Mouse (Mus musculus) neural tube, embryonic 15.5 days (tissue): ENCODE results near the gene Gm9732. TPM values are rescaled to one million over a fixed set of nuclear protein-coding genes. Genes with fewer than 3 reads are reported as not detected.
"Not testable (repeated sequence)": the region's sequence is repeated elsewhere in the genome, so short reads cannot be mapped to it uniquely, and the experiment has no call there.

Experiments used
- ATAC-seq: fragments of 200-750 bp; cut with Nextera tagmentation; 2 replicates; pipeline ENCODE4 v1.8.0; 2017; ENCODE audit warnings: mild to moderate bottlenecking, moderate TSS enrichment, moderate library complexity; ENCODE audit not compliant: low FRiP score
- H3K27ac ChIP-seq: fragments of 300-500 bp; sonication (generic); replicated peaks from 2 replicates; pipeline ENCODE4 v1.5.1; 2015; ENCODE audit warnings: mild to moderate bottlenecking, inconsistent platforms
- H3K27me3 ChIP-seq: fragments of 300-500 bp; sonication (generic); replicated peaks from 2 replicates; pipeline ENCODE4 v1.6.1; 2015; ENCODE audit warnings: inconsistent platforms
- H3K36me3 ChIP-seq: fragments of 300-500 bp; sonication (generic); 2 replicates; pipeline ENCODE4 v1.6.1; 2015; ENCODE audit warnings: inconsistent platforms
- H3K4me1 ChIP-seq: fragments of 300-500 bp; sonication (generic); 2 replicates; pipeline ENCODE4 v1.6.1; 2015; ENCODE audit warnings: inconsistent platforms
- H3K4me2 ChIP-seq: fragments of 300-500 bp; sonication (generic); 2 replicates; pipeline ENCODE4 v1.6.1; 2015; ENCODE audit warnings: inconsistent platforms, mild to moderate bottlenecking, moderate library complexity
- H3K4me3 ChIP-seq: fragments of 300-500 bp; sonication (generic); replicated peaks from 2 replicates; pipeline ENCODE4 v1.5.1; 2015; ENCODE audit warnings: mild to moderate bottlenecking, inconsistent platforms
- H3K9ac ChIP-seq: fragments of 300-500 bp; sonication (generic); replicated peaks from 2 replicates; pipeline ENCODE4 v1.6.1; 2015; ENCODE audit warnings: mild to moderate bottlenecking, inconsistent platforms
- H3K9me3 ChIP-seq: fragments of 300-500 bp; sonication (generic); replicated peaks from 2 replicates; pipeline ENCODE4 v1.6.1; 2016; ENCODE audit warnings: inconsistent platforms
- WGBS: fragments of 180-500 bp; shearing (Covaris S2); methylation state at CpG from one replicate; pipeline ENCODE4 v1.1.7; 2015; ENCODE audit warnings: mixed read lengths; 5-methylcytosine and 5-hydroxymethylcytosine counted together
- polyA plus RNA-seq: library from polyadenylated mRNA; unstranded; fragments of >200 nt; fragmentation: Nextera tagmentation; extraction: Ambion mirVana; gene quantifications from 2 replicates; pipeline ENCODE4 v1.2.1, GENCODE M21; 2015

Gene Gm9732
- polyA plus RNA-seq, 1 experiment from 2014 or later = not detected

DNA sequence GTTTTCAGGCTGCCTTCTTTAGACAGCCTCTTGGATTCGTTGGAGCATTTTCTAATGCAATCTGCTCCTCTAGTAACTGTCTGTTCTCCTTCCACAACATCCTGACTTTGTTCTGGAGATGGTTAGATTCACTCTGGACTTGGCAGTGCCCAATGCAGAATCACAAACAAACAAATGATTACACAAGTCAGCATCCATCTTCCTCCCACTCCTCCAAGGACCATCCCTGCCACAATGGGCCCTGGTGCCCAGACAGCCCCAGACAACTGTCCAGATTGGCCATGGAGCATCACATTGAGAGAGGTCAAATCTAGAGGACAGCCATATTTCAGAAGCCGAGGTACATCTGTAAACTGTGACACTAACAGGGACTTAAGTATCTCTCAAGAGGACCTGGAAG, 2.6 kb downstream of the Gm9732 start:
- not testable (repeated sequence) for H3K4me1 ChIP-seq, H3K27me3 ChIP-seq, ATAC-seq, H3K4me3 ChIP-seq, H3K9ac ChIP-seq, H3K4me2 ChIP-seq, H3K27ac ChIP-seq, H3K9me3 ChIP-seq, H3K36me3 ChIP-seq
- WGBS = 71% methylated on average over 2 of the region's 2 CpGs

- WGBS = 88% methylated on average over 4 of the region's 4 CpGs
- not testable (repeated sequence) for H3K4me1 ChIP-seq
Observed at GRCm38 (mm10) chr14:43278146-43278545, 3.3 kb downstream of the Gm9732 start.

DNA sequence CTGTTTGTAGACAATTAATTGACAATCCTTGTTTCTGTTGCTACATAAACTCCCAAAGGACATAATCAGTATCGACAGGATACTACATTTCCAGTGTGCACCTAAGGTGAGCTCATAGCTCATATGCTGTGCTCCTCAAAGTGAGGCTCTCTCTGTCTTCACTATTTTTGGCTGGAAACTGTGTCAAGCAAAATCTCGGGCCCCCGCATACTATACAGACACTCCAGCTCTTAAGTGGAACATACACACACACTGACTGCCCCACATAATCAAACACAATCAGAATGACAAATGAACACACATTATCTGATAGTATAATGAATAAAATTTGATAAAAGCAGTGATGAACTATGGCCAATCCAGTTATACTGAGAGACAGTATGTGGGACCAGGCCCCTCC, 3.8 kb downstream of the Gm9732 start:
- not testable (repeated sequence) for H3K9ac ChIP-seq, H3K4me1 ChIP-seq, ATAC-seq, H3K27me3 ChIP-seq, H3K27ac ChIP-seq, H3K4me2 ChIP-seq, H3K36me3 ChIP-seq, H3K9me3 ChIP-seq, H3K4me3 ChIP-seq
- 87% methylated on average over 3 of the region's 3 CpGs for WGBS

More at GRCm38 (mm10) chr14:43278146-43278545, 3.3 kb downstream of the Gm9732 start:
- H3K4me3 ChIP-seq, ATAC-seq, H3K27ac ChIP-seq, H3K36me3 ChIP-seq, H3K27me3 ChIP-seq, H3K9me3 ChIP-seq, H3K4me2 ChIP-seq, H3K9ac ChIP-seq: not testable (repeated sequence)

- WGBS = 87% methylated on average over 3 of the region's 3 CpGs
- H3K4me1 ChIP-seq, H3K27me3 ChIP-seq, H3K9me3 ChIP-seq, H3K36me3 ChIP-seq, H3K9ac ChIP-seq, H3K4me3 ChIP-seq, ATAC-seq, H3K4me2 ChIP-seq, H3K27ac ChIP-seq: not testable (repeated sequence)
Observed at GRCm38 (mm10) chr14:43293503-43293902, 18.7 kb downstream of the Gm9732 start, which contains the start of gene Gm8127. Gm8127 (minus strand) TSS chr14:43293832.

- not testable (repeated sequence) for H3K9ac ChIP-seq, H3K4me3 ChIP-seq, H3K9me3 ChIP-seq, H3K27ac ChIP-seq, H3K27me3 ChIP-seq, H3K36me3 ChIP-seq, ATAC-seq, H3K4me1 ChIP-seq, H3K4me2 ChIP-seq
Observed at GRCm38 (mm10) chr14:43319516-43319915, 44.7 kb downstream of the Gm9732 start.

DNA sequence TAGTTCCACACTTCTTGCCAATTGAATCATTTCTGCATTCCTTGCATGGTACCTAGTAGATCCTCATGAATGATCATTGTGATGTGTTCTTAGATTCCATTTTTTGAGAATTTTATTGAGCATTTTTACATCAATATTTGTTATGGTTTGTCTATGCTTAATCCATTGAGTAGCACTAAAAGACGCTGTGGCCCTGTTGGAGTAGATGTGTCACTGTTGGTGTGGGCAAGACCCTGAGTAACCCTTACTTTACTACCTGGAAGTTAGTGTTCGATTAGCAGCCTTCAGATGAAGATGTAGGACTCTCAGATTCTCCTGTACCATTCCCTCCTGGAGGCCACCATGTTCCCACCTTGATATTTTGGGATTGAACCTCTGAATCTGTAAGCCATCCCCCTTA, 53.8 kb downstream of the Gm9732 start:
- 67% methylated on average over 2 of the region's 2 CpGs for WGBS
- not testable (repeated sequence) for H3K9ac ChIP-seq, H3K4me1 ChIP-seq, H3K36me3 ChIP-seq, H3K9me3 ChIP-seq, H3K4me3 ChIP-seq, H3K27ac ChIP-seq, H3K27me3 ChIP-seq, H3K4me2 ChIP-seq, ATAC-seq

DNA sequence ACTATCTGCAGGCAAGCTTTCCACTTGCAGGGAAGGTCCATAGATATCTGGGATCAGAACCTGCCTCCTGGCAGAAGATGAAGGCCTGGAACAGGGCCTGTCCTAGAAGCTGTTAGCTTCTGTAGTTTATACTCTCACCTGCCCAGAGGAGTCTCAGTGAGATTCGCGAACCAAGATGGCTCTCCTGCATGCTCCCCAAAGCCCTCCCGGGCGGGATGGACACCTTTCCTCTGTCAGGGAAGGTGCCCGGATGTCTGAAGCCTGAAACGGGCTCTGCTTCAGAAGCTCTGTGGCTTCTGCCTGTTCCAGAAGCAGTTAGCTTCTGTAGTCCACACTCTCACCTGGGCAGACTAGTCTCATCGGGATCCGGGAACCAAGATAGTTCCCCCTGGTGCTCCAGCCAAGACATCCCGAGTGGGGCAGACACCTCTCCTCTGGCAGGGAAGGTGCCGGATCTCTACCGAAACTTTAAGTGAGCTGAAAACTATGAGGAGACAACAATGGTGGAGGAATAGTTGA, 56.6 kb downstream of the Gm9732 start:
- not testable (repeated sequence) for H3K4me3 ChIP-seq, H3K27me3 ChIP-seq, H3K36me3 ChIP-seq, H3K4me2 ChIP-seq, H3K4me1 ChIP-seq, ATAC-seq, H3K9me3 ChIP-seq, H3K27ac ChIP-seq, H3K9ac ChIP-seq
- 94% methylated on average over 11 of the region's 11 CpGs for WGBS

GRCm38 (mm10) chr14:43337646-43338045, 62.8 kb downstream of the Gm9732 start:
- H3K4me3 ChIP-seq, ATAC-seq, H3K9me3 ChIP-seq, H3K27ac ChIP-seq, H3K36me3 ChIP-seq, H3K4me2 ChIP-seq, H3K27me3 ChIP-seq, H3K9ac ChIP-seq, H3K4me1 ChIP-seq: not testable (repeated sequence)
- 69% methylated on average over 1 of the region's 1 CpGs for whole genome bisulfite sequencing

DNA sequence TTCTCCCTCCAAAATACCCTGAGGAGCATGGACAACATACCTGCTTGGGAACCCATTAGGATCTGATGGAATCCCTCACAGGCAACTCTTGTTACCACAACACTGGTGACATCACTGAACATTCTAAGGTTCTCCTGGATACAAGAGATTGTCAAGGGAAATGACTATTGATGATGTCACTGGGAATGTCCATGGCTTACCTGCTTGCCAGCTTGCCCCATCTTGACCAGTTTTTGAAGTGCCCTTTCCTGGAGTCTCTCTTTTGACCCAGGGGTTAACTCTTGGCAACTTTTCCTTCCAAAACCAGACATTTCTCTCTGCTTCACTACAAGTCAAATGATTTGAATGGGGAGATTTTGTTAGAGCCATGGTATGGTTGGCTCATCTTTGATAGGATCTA, 72.9 kb downstream of the Gm9732 start, which contains the start of gene 1700001F09Rik:
1700001F09Rik (minus strand) TSS at position 101 of the 400 bp plus-strand sequence.
- H3K4me3 ChIP-seq, H3K4me2 ChIP-seq, ATAC-seq: not testable (repeated sequence)

DNA sequence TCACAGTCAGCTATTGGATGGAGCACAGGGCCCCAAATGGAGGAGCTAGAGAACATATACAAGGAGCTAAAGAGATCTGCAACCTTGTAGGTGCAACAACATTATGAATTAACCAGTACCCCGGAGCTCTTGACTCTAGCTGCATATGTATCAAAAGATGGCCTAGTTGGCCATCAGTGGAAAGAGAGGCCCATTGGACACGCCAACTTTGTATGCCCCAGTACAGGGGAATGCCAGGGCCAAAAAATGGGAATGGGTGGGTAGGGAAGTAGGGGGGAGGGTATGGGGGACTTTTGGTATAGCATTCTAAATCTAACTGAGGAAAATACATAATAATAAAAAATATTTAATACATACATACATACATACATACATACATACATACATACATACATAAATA, 78.1 kb downstream of the Gm9732 start:
- H3K9me3 ChIP-seq, H3K9ac ChIP-seq, H3K36me3 ChIP-seq, H3K4me1 ChIP-seq, H3K4me3 ChIP-seq, ATAC-seq, H3K27me3 ChIP-seq, H3K4me2 ChIP-seq, H3K27ac ChIP-seq: not testable (repeated sequence)
- WGBS = 86% methylated on average over 2 of the region's 2 CpGs

More for the DNA sequence above, 72.9 kb downstream of the Gm9732 start, which contains the start of gene 1700001F09Rik:
- H3K27ac ChIP-seq, H3K9me3 ChIP-seq, H3K36me3 ChIP-seq, H3K4me1 ChIP-seq, H3K27me3 ChIP-seq, H3K9ac ChIP-seq: not testable (repeated sequence)

Other genes with a start within 250 kb of the Gm9732 start
- gene Gm8094, start 198.4 kb upstream of the Gm9732 start, polyA plus RNA-seq = not detected in 2 replicates
- gene Gm8104, start 174.4 kb upstream of the Gm9732 start, polyA plus RNA-seq = 0.20 TPM in 1 of 2 replicates, not detected in the other
- gene Gm7233, start 95.2 kb upstream of the Gm9732 start, polyA plus RNA-seq = 0.15 TPM in 1 of 2 replicates, not detected in the other
- gene Gm8122, start 39.7 kb upstream of the Gm9732 start, polyA plus RNA-seq = not detected in 2 replicates
- not detected in 2 replicates for gene Gm8126, start 16.4 kb upstream of the Gm9732 start, polyA plus RNA-seq
- not detected in 2 replicates for gene Gm8127, start 18.8 kb downstream of the Gm9732 start, polyA plus RNA-seq
- 0.20 TPM in 1 of 2 replicates, not detected in the other for gene 1700001F09Rik, start 72.8 kb downstream of the Gm9732 start, polyA plus RNA-seq
- not detected in 2 replicates for gene Gm8138, start 141.3 kb downstream of the Gm9732 start, polyA plus RNA-seq